Mouse (Mus musculus) brain, embryonic 14.5 days (tissue): ENCODE measurements at regions not wholly inside any gene's neighbourhood (a gene's known extent, or its start where the extent isn't known, plus 50 kb on each side); places are given as distances from the start of the nearest gene placed in this dataset.

Experiments used
- CTCF ChIP-seq: fragments of 200-500 bp; IDR thresholded peaks from 2 replicates; pipeline ENCODE4 v1.5.1; 2012; ENCODE audit warnings: inconsistent platforms, mild to moderate bottlenecking, moderate library complexity, borderline replicate concordance; ENCODE audit not compliant: insufficient read depth, insufficient read length; ENCODE audit errors: extremely low read depth
- POLR2A ChIP-seq: fragments of 200-500 bp; IDR thresholded peaks from 2 replicates; pipeline ENCODE4 v1.6.1; 2012; ENCODE audit warnings: mild to moderate bottlenecking, inconsistent platforms, borderline replicate concordance; ENCODE audit not compliant: poor library complexity, insufficient read depth, insufficient read length, severe bottlenecking; ENCODE audit errors: extremely low read depth

- TF ChIP-seq CTCF (no peak), POLR2A (no peak)
Measured at GRCm38 (mm10) chr2:172729741-172730140, 180.3 kb downstream of the Tfap2c start.
